10 mouse cellular contexts compared by ENCODE assay signal in genomic region chr2:59529574-59530080, GRCm38 (mm10). TPM values are rescaled to one million over a fixed set of nuclear protein-coding genes. Genes with fewer than 3 reads are reported as not detected.
DNase-seq lines count a peak whose midpoint lies in the region; ATAC-seq and TF ChIP-seq lines count a peak whose summit lies in the region.
"Had no signal": no experiment of that assay in that cellular context is flagged by ENCODE, and none has a peak within 500 bp of the region (broad histone marks: within the 10 kb centered on the region; RNA-seq: fewer than 3 reads in every experiment).

No protein-coding gene starts in this region.

- no peaks in the 10 kb centered on the region for H3K9me3 ChIP-seq in forebrain, embryonic 11.5 days (ENCODE audit: control insufficient read depth, low read length)
- no peaks in the 10 kb centered on the region for H3K9me3 ChIP-seq in forebrain, embryonic 15.5 days
- no peaks in the 10 kb centered on the region for H3K9me3 ChIP-seq in embryonic facial prominence, embryonic 13.5 days
- H3K9me3 ChIP-seq in kidney, embryonic 14.5 days (ENCODE audit: control insufficient read depth, low read length) = no peaks in the 10 kb centered on the region
- no peaks in the 10 kb centered on the region for H3K9me3 ChIP-seq in midbrain, postnatal 0 days (ENCODE audit: low read length)
- H3K9me3 ChIP-seq in liver, embryonic 11.5 days (ENCODE audit: control insufficient read depth, low read length) = no peaks in the 10 kb centered on the region

- no peak overlapping the region for H3K27ac ChIP-seq in forebrain, embryonic 11.5 days (ENCODE audit: low read depth, low read length)
- H3K27ac ChIP-seq in forebrain, embryonic 15.5 days (replicated peaks) = no peak overlapping the region
- 0 out of 2 replicates have a peak overlapping the region, but pooled peaks have one; percentile 18 for H3K27ac ChIP-seq in embryonic facial prominence, embryonic 13.5 days
- 0 out of 2 replicates have a peak overlapping the region, but pooled peaks have one; percentile 30 for H3K27ac ChIP-seq in kidney, embryonic 14.5 days (ENCODE audit: low read depth, low read length)
- no peak overlapping the region for H3K27ac ChIP-seq in midbrain, postnatal 0 days (ENCODE audit: low read depth, low read length)
- H3K27ac ChIP-seq in liver, embryonic 11.5 days (ENCODE audit: low read depth, low read length) = no peak overlapping the region

- no peak for TF ChIP-seq CTCF in midbrain, postnatal 0 days (IDR thresholded peaks at IDR 0.05)

- no peak overlapping the region for H3K4me2 ChIP-seq in forebrain, embryonic 11.5 days (ENCODE audit: low read depth, low read length, severe bottlenecking)
- H3K4me2 ChIP-seq in forebrain, embryonic 15.5 days (replicated peaks) = no peak overlapping the region
- no peak overlapping the region for H3K4me2 ChIP-seq in embryonic facial prominence, embryonic 13.5 days
- no peak overlapping the region for H3K4me2 ChIP-seq in kidney, embryonic 14.5 days (replicated peaks; ENCODE audit: low read depth, low read length)
- no peak overlapping the region for H3K4me2 ChIP-seq in midbrain, postnatal 0 days (ENCODE audit: low read depth, low read length, poor library complexity, severe bottlenecking)
- H3K4me2 ChIP-seq in liver, embryonic 11.5 days = no peak overlapping the region

- H3K9ac ChIP-seq in forebrain, embryonic 11.5 days (ENCODE audit: low read length) = no peak overlapping the region
- no peak overlapping the region for H3K9ac ChIP-seq in forebrain, embryonic 15.5 days (replicated peaks)
- H3K9ac ChIP-seq in embryonic facial prominence, embryonic 13.5 days = no peak overlapping the region; the same call in 1 of the 2 replicates
- H3K9ac ChIP-seq in kidney, embryonic 14.5 days (ENCODE audit: low read depth, low read length) = no peak overlapping the region
- H3K9ac ChIP-seq in midbrain, postnatal 0 days (replicated peaks; ENCODE audit: low read length, poor library complexity, severe bottlenecking) = no peak overlapping the region
- no peak overlapping the region for H3K9ac ChIP-seq in liver, embryonic 11.5 days (ENCODE audit: low read depth, low read length)

- no peak for DNase-seq in forebrain, embryonic 11.5 days (ENCODE audit: low spot score)
- no peak for DNase-seq in midbrain, postnatal 0 days (ENCODE audit: low spot score)
- DNase-seq in thymus, postnatal 10 days (ENCODE audit: low spot score in 2 of 2) = no peak
- DNase-seq in left cerebral cortex, postnatal 10 days (ENCODE audit: extremely low spot score in 1 of 2, low spot score in 2 of 2) = no peak
- no peak for DNase-seq in liver, embryonic 11.5 days (ENCODE audit: low spot score)
- DNase-seq: lung, adult 2 months; thymus, postnatal 14 days had no signal

- 44% methylated on average over 17 of the region's 17 CpGs for WGBS in forebrain, embryonic 11.5 days
- 26% methylated on average over 17 of the region's 17 CpGs for WGBS in forebrain, embryonic 15.5 days
- WGBS in embryonic facial prominence, embryonic 13.5 days = 42% methylated on average over 17 of the region's 17 CpGs
- WGBS in kidney, embryonic 14.5 days = 43% methylated on average over 17 of the region's 17 CpGs
- WGBS in midbrain, postnatal 0 days = 45% methylated on average over 17 of the region's 17 CpGs
- 73% methylated on average over 17 of the region's 17 CpGs for WGBS in liver, embryonic 11.5 days

- H3K4me1 ChIP-seq in forebrain, embryonic 11.5 days (replicated peaks; ENCODE audit: control insufficient read depth, insufficient read depth, low read length) = peaks cover 10% of the 10 kb centered on the region; the same call in 1 of the 2 replicates
- H3K4me1 ChIP-seq in forebrain, embryonic 15.5 days = peaks cover 7% of the 10 kb centered on the region; the same call in 1 of the 2 replicates
- H3K4me1 ChIP-seq in embryonic facial prominence, embryonic 13.5 days = peaks cover 17% of the 10 kb centered on the region
- H3K4me1 ChIP-seq in kidney, embryonic 14.5 days (ENCODE audit: control insufficient read depth, insufficient read depth, low read length) = peaks cover 27% of the 10 kb centered on the region
- H3K4me1 ChIP-seq in midbrain, postnatal 0 days (ENCODE audit: insufficient read depth, low read length) = no peaks in the 10 kb centered on the region
- no peaks in the 10 kb centered on the region for H3K4me1 ChIP-seq in liver, embryonic 11.5 days (replicated peaks; ENCODE audit: control insufficient read depth, insufficient read depth, low read length)

- H3K27me3 ChIP-seq in forebrain, embryonic 11.5 days (ENCODE audit: control insufficient read depth, insufficient read depth, low read length) = no peaks in the 10 kb centered on the region
- H3K27me3 ChIP-seq in forebrain, embryonic 15.5 days = no peaks in the 10 kb centered on the region
- H3K27me3 ChIP-seq in embryonic facial prominence, embryonic 13.5 days = no peaks in the 10 kb centered on the region
- H3K27me3 ChIP-seq in kidney, embryonic 14.5 days (ENCODE audit: control insufficient read depth, insufficient read depth, low read length) = no peaks in the 10 kb centered on the region
- no peaks in the 10 kb centered on the region for H3K27me3 ChIP-seq in midbrain, postnatal 0 days (ENCODE audit: insufficient read depth, low read length)
- H3K27me3 ChIP-seq in liver, embryonic 11.5 days (replicated peaks; ENCODE audit: control insufficient read depth, insufficient read depth, low read length) = no peaks in the 10 kb centered on the region

- H3K4me3 ChIP-seq in forebrain, embryonic 11.5 days (ENCODE audit: low read depth, low read length) = no peak overlapping the region
- no peak overlapping the region for H3K4me3 ChIP-seq in forebrain, embryonic 15.5 days
- no peak overlapping the region for H3K4me3 ChIP-seq in embryonic facial prominence, embryonic 13.5 days
- no peak overlapping the region for H3K4me3 ChIP-seq in kidney, embryonic 14.5 days (ENCODE audit: low read length)
- H3K4me3 ChIP-seq in midbrain, postnatal 0 days (ENCODE audit: low read depth, low read length) = no peak overlapping the region
- no peak overlapping the region for H3K4me3 ChIP-seq in liver, embryonic 11.5 days (ENCODE audit: low read depth, low read length)

- no peaks in the 10 kb centered on the region for H3K36me3 ChIP-seq in forebrain, embryonic 11.5 days (ENCODE audit: control insufficient read depth, insufficient read depth, low read length)
- no peaks in the 10 kb centered on the region for H3K36me3 ChIP-seq in forebrain, embryonic 15.5 days
- H3K36me3 ChIP-seq in embryonic facial prominence, embryonic 13.5 days = no peaks in the 10 kb centered on the region
- H3K36me3 ChIP-seq in kidney, embryonic 14.5 days (ENCODE audit: control insufficient read depth, insufficient read depth, low read length) = no peaks in the 10 kb centered on the region
- H3K36me3 ChIP-seq in midbrain, postnatal 0 days (ENCODE audit: insufficient read depth, low read length) = no peaks in the 10 kb centered on the region
- H3K36me3 ChIP-seq in liver, embryonic 11.5 days (ENCODE audit: control insufficient read depth, insufficient read depth, low read length) = no peaks in the 10 kb centered on the region

- intact Hi-C loops in left cerebral cortex, postnatal 10 days (cut with DNase I) = loop anchor here (10.0 kb wide), 1 partner anchor 885 kb away; no protein-coding TSS in a partner anchor

- ATAC-seq in forebrain, embryonic 11.5 days (replicated peaks; ENCODE audit: low FRiP score) = peak; percentile 36; the same call in 1 of the 2 replicates
- ATAC-seq in forebrain, embryonic 15.5 days (replicated peaks) = no peak
- ATAC-seq in embryonic facial prominence, embryonic 13.5 days (ENCODE audit: insufficient number of reproducible peaks, insufficient read depth, low FRiP score, low TSS enrichment, low read depth) = no peak
- peak; percentile 30; the same call in 1 of the 2 replicates for ATAC-seq in kidney, embryonic 14.5 days (ENCODE audit: low FRiP score, low TSS enrichment)
- ATAC-seq in midbrain, postnatal 0 days (ENCODE audit: low FRiP score) = peak; percentile 23; the same call in 1 of the 2 replicates
- ATAC-seq in liver, embryonic 11.5 days (replicated peaks; ENCODE audit: low FRiP score) = no peak

RNA-seq across cellular contexts. Expression of gene Dapl1, which starts 45.2 kb away (rescaled TPM):
- polyA plus RNA-seq in forebrain, embryonic 11.5 days (2014; fragmentation: Nextera tagmentation; extraction: Ambion mirVana) = 0.69 and 1.1 TPM in 2 replicates
- 0.47 TPM in 1 of 2 replicates, not detected in the other for polyA plus RNA-seq in forebrain, embryonic 15.5 days (2015; fragmentation: Nextera tagmentation; extraction: Ambion mirVana)
- polyA plus RNA-seq in embryonic facial prominence, embryonic 13.5 days (2015; fragmentation: Nextera tagmentation; extraction: Ambion mirVana) = 15.9 and 21.6 TPM in 2 replicates
- 4.9 and 7.6 TPM in 2 replicates for polyA plus RNA-seq in kidney, embryonic 14.5 days (2014; fragmentation: Nextera tagmentation; extraction: Ambion mirVana)
- total RNA-seq in midbrain, postnatal 0 days (2014; rRNA removed) = 0.85 TPM in 1 of 2 replicates, not detected in the other
- 5.0 and 5.2 TPM in 2 replicates for polyA plus RNA-seq in midbrain, postnatal 0 days (2015; fragmentation: Nextera tagmentation; extraction: Ambion mirVana)
- 1 to 10 TPM; 1.8 to 2.0 TPM for total RNA-seq in left cerebral cortex, postnatal 10 days (2021)
- polyA plus RNA-seq in liver, embryonic 11.5 days (2014; fragmentation: Nextera tagmentation; extraction: Ambion mirVana) = 0.53 TPM in 1 of 2 replicates, not detected in the other

Comparison
In these comparisons a context has a peak if more than half of its experiments do, and no peak if none do; other contexts are left out.
1. ATAC-seq: peak in forebrain, embryonic 11.5 days (single experiment), kidney, embryonic 14.5 days (single experiment) and midbrain, postnatal 0 days (single experiment); none in forebrain, embryonic 15.5 days (single experiment), embryonic facial prominence, embryonic 13.5 days (single experiment) and liver, embryonic 11.5 days (single experiment).
2. H3K27ac ChIP-seq: peak in embryonic facial prominence, embryonic 13.5 days (single experiment) and kidney, embryonic 14.5 days (single experiment); none in forebrain, embryonic 11.5 days (single experiment), forebrain, embryonic 15.5 days (single experiment), midbrain, postnatal 0 days (single experiment) and liver, embryonic 11.5 days (single experiment).